Mouse (Mus musculus) thymus, adult 2 months (tissue): ENCODE data around the gene Trpm4.

ENCODE experiments used
- CTCF ChIP-seq: fragments of 200-500 bp; IDR thresholded peaks from 2 replicates; pipeline ENCODE4 v1.5.1; 2012; ENCODE audit warnings: mild to moderate bottlenecking, control low read depth, low read length, moderate library complexity, borderline replicate concordance; ENCODE audit not compliant: control insufficient read depth, poor library complexity, insufficient read depth; ENCODE audit errors: extremely low read depth
- POLR2A ChIP-seq: fragments of 200-500 bp; IDR thresholded peaks from 2 replicates; pipeline ENCODE4 v1.6.1; 2012; ENCODE audit warnings: mild to moderate bottlenecking, low read length, control low read depth, moderate library complexity; ENCODE audit not compliant: control insufficient read depth, poor library complexity, insufficient read depth; ENCODE audit errors: extremely low read depth

- no peak for TF ChIP-seq CTCF
- no peak for TF ChIP-seq POLR2A
Observed at GRCm38 (mm10) chr7:45339410-45340065, 6.0 kb upstream of the Trpm4 start.
